Mouse (Mus musculus): Measurements from ENCODE around the gene Thoc6. TPM values are rescaled to one million over a fixed set of nuclear protein-coding genes. Genes with fewer than 3 reads are reported as not detected.

The Thoc6 gene
- polyA plus RNA-seq, 1 experiment = 30.1 TPM

DNA sequence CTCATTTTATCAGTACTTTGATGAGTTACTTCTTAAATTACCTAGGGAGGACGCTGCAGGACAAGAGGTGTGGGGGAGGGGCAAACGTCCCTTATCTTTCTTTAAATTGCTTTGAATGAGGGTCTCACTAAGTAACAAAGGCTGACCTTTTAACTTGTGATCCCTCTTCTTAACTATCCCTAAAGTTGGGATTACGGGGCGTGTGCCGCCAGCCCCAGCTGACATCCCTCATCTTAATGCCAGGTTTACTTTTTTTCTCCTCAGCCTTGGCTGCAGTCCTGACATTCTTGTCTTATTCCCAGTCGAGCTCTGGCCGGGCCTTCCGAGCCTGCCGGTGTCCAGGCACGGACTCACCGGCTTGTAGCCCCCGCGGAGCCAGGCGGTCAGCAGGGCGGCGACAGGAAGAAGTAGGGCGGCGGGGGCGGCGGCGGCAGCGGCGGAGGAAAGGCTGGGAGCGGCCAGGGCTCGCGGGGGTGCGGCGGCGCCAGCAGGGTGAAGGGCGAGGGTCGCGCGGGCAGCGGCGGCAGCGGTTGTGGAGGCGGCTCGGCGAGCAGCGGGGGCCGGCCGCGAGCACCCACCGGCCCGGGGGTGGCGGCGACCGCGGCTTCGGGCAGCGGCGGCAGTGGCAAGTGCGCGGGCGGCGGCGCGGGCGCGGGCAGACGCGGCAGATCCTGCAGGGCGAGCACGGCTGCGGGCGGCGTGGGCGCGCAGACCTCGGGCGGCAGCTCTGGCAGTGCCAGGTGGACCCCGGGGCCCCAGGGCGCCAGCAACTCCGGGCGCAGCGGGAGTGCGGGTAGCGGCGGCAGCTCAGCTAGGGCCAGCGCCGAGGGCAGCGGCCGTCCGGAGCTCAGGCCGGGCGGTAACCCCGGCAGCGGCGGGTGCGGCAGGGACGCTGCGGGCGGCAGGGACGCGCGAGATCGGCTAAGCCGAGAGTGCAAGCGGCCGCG, 25.7 kb upstream of the Thoc6 start:
- Histone ChIP-seq H3K4me3 (peak overlapping the region; percentile 21), H3K79me2 (ENCODE audit: control insufficient read depth, insufficient read depth) (no peaks in the 10 kb centered on the region), H3K27me3 (ENCODE audit: control insufficient read depth, insufficient read depth, insufficient read length) (no peaks in the 10 kb centered on the region), H3ac (ENCODE audit: control insufficient read depth, insufficient read length) (peak overlapping the region; percentile 73), H3K36me3 (ENCODE audit: control insufficient read depth, insufficient read depth) (no peaks in the 10 kb centered on the region), H3K4me2 (ENCODE audit: low read depth) (peak overlapping the region; percentile 73)
- peak; percentile 43 for TF ChIP-seq POLR2A (IDR thresholded peaks at IDR 0.05; ENCODE audit: insufficient read length, low read depth)
- TF ChIP-seq E2F4 (IDR thresholded peaks at IDR 0.05; ENCODE audit: insufficient read depth) = no peak

DNA sequence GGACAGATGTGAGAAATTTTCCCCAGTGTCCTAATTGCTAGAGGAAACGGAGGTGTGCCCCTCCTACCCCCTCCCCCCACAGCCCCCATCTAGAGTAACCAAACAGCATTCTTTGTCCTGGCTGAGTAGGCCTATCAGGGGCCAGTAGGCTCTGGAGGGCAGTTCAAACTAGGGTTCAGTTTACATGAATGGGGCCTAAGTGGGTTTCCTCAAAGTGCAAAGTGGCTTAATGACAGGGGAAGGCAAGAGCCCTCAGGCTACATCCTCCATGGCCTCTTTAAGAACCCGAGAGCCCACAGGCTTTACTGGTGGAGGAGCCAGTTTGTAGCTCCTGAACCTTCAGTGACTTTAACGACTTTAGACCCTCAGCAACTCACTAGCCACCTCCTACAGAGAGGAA, 22.1 kb upstream of the Thoc6 start:
- Histone ChIP-seq H3K79me2 (ENCODE audit: control insufficient read depth, insufficient read depth) (no peaks in the 10 kb centered on the region), H3K4me2 (ENCODE audit: low read depth) (no peak overlapping the region), H3K4me3 (no peak overlapping the region), H3ac (ENCODE audit: control insufficient read depth, insufficient read length) (no peak overlapping the region), H3K27me3 (ENCODE audit: control insufficient read depth, insufficient read depth, insufficient read length) (no peaks in the 10 kb centered on the region), H3K36me3 (ENCODE audit: control insufficient read depth, insufficient read depth) (no peaks in the 10 kb centered on the region)
- TF ChIP-seq REST (IDR thresholded peaks at IDR 0.05; ENCODE audit: insufficient read depth, insufficient read length) (no peak), CEBPB (IDR thresholded peaks at IDR 0.05; ENCODE audit: insufficient read depth, poor library complexity, severe bottlenecking) (no peak), POLR2AphosphoS2 (IDR thresholded peaks at IDR 0.05; ENCODE audit: insufficient read length, low read depth) (no peak), TCF12 (IDR thresholded peaks at IDR 0.05; ENCODE audit: insufficient read depth, poor library complexity, severe bottlenecking) (no peak), SRF (IDR thresholded peaks at IDR 0.05; ENCODE audit: control insufficient read depth, insufficient read length, low read depth) (no peak), E2F4 (IDR thresholded peaks at IDR 0.05; ENCODE audit: insufficient read depth) (no peak), MYOD1 (IDR thresholded peaks at IDR 0.05; ENCODE audit: control insufficient read depth in 1 of 3, insufficient read length in 2 of 3, low read depth in 2 of 3) (no peak), MAX (IDR thresholded peaks at IDR 0.05; ENCODE audit: low read depth) (no peak), POLR2A (IDR thresholded peaks at IDR 0.05; ENCODE audit: insufficient read length, low read depth) (no peak), TCF3 (IDR thresholded peaks at IDR 0.05; ENCODE audit: insufficient read length, low read depth) (no peak), MYOG (IDR thresholded peaks at IDR 0.05; ENCODE audit: control insufficient read depth in 1 of 3, insufficient read depth in 1 of 3, insufficient read length in 2 of 3, low read depth in 2 of 3) (no peak), USF1 (IDR thresholded peaks at IDR 0.05; ENCODE audit: low read depth) (no peak)

DNA sequence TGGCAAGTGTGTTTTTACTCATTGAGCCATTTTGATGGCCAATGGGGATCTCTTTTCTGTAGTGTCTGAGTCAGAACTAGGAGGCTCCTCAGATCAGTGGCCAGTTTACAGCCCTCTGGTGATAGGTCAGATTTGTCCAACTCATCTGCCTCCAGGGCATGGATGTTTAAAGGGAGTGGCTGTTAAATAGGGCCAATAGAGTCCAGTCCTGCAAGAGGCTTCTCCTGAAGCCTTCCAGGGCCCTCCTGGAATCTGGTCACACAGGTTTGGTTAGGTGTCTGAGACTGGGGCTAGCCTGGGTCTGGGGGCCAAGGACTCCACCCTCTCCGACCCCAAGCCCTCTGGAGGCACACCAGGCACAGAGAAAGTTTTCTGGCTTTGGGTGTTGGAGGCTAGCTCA, 20.8 kb upstream of the Thoc6 start:
- no peak for TF ChIP-seq REST (IDR thresholded peaks at IDR 0.05; ENCODE audit: insufficient read depth, insufficient read length)
- TF ChIP-seq TCF12 (IDR thresholded peaks at IDR 0.05; ENCODE audit: insufficient read depth, poor library complexity, severe bottlenecking) = no peak
- no peak for TF ChIP-seq MYOG (IDR thresholded peaks at IDR 0.05; ENCODE audit: control insufficient read depth in 1 of 3, insufficient read depth in 1 of 3, insufficient read length in 2 of 3, low read depth in 2 of 3)
- no peak for TF ChIP-seq USF1 (IDR thresholded peaks at IDR 0.05; ENCODE audit: low read depth)
- TF ChIP-seq SRF (IDR thresholded peaks at IDR 0.05; ENCODE audit: control insufficient read depth, insufficient read length, low read depth) = no peak
- TF ChIP-seq TCF3 (IDR thresholded peaks at IDR 0.05; ENCODE audit: insufficient read length, low read depth) = no peak
- TF ChIP-seq POLR2A (IDR thresholded peaks at IDR 0.05; ENCODE audit: insufficient read length, low read depth) = no peak
- no peak for TF ChIP-seq CEBPB (IDR thresholded peaks at IDR 0.05; ENCODE audit: insufficient read depth, poor library complexity, severe bottlenecking)
- H3K79me2 ChIP-seq (ENCODE audit: control insufficient read depth, insufficient read depth) = no peaks in the 10 kb centered on the region
- H3ac ChIP-seq (ENCODE audit: control insufficient read depth, insufficient read length) = no peak overlapping the region
- no peaks in the 10 kb centered on the region for H3K27me3 ChIP-seq (ENCODE audit: control insufficient read depth, insufficient read depth, insufficient read length)
- peak overlapping the region; percentile 27 for H3K4me2 ChIP-seq (ENCODE audit: low read depth)
- no peaks in the 10 kb centered on the region for H3K36me3 ChIP-seq (ENCODE audit: control insufficient read depth, insufficient read depth)
- no peak overlapping the region for H3K4me3 ChIP-seq

DNA sequence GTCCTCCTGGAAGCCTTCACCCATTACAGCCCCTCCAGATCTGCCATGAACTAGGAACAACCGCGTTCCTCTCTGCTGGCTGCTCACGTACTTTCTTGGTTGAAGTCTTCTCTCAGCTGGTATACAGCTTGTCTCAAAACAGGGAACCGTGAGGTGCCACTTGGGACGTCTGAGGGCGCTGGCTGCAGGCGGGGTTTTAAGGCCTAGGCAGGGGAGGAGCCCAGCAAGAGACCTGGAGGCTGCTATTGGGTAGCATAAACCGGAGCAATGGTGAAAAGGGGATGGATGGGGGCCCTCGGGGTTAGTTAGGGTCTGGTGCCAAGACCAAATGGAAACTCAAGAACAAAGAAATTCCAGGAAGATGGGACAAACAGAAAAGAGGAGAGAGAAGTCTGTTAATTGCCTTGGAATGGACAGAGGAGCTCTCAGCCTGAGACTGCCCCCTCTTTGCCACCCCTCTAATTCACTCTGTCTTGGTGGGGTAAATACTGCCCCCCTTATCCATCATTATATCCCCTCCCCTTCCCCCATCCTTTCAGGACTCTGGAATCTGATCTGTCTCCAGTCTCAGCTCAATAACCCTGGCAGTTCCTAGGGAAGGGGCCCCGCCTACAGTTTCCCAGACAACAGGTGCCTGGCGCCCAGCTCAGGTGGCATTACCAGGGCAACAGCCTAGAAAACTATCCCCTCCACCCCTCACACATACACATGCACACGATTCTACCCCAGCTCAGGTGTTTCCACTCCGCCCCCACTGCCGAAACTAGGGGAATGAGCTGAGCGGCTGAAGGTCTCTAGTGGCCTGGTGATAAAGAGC, 10.4 kb upstream of the Thoc6 start, which contains the start of gene Cldn9:
Gene Cldn9, minus strand, starts transcription at position 171 of the 817 bp plus-strand sequence.
- no peak within 1 kb of the TSS for H3K4me3 ChIP-seq
- TF ChIP-seq TCF3 (IDR thresholded peaks at IDR 0.05; ENCODE audit: insufficient read length, low read depth) (no peak), REST (IDR thresholded peaks at IDR 0.05; ENCODE audit: insufficient read depth, insufficient read length) (no peak), TCF12 (IDR thresholded peaks at IDR 0.05; ENCODE audit: insufficient read depth, poor library complexity, severe bottlenecking) (no peak), USF1 (IDR thresholded peaks at IDR 0.05; ENCODE audit: low read depth) (no peak), POLR2A (IDR thresholded peaks at IDR 0.05; ENCODE audit: insufficient read length, low read depth) (no peak), CEBPB (IDR thresholded peaks at IDR 0.05; ENCODE audit: insufficient read depth, poor library complexity, severe bottlenecking) (no peak), MYOD1 (IDR thresholded peaks at IDR 0.05; ENCODE audit: control insufficient read depth in 1 of 3, insufficient read length in 2 of 3, low read depth in 2 of 3) (peak in 1 of 3 experiments; percentile 24)
- no peaks in the 10 kb centered on the region for H3K79me2 ChIP-seq (ENCODE audit: control insufficient read depth, insufficient read depth)
- no peak within 1 kb of the TSS for H3K4me2 ChIP-seq (ENCODE audit: low read depth)
- H3K36me3 ChIP-seq (ENCODE audit: control insufficient read depth, insufficient read depth) = no peaks in the 10 kb centered on the region
- no peaks in the 10 kb centered on the region for H3K27me3 ChIP-seq (ENCODE audit: control insufficient read depth, insufficient read depth, insufficient read length)
- H3ac ChIP-seq (ENCODE audit: control insufficient read depth, insufficient read length) = no peak within 1 kb of the TSS
